Comparison of ENCODE assay signal across 16 mouse cellular contexts in genomic region chr2:5295098-5295497, GRCm38 (mm10).
DNase-seq lines count a peak whose midpoint lies in the region; ATAC-seq and TF ChIP-seq lines count a peak whose summit lies in the region.
"Had no signal": no experiment of that assay in that cellular context is flagged by ENCODE, and none has a peak within 500 bp of the region (broad histone marks: within the 10 kb centered on the region; RNA-seq: fewer than 3 reads in every experiment).

No protein-coding gene starts in this region.

- no peak for TF ChIP-seq EP300 in heart, adult 2 months (IDR thresholded peaks at IDR 0.05; ENCODE audit: insufficient read depth, low read depth, low read length)
- TF ChIP-seq EP300 in CH12.LX (IDR thresholded peaks at IDR 0.05; ENCODE audit: low read length), result no peak; the same call in 1 of the 2 replicates

- H3K79me2 ChIP-seq in heart, adult 2 months (replicated peaks; ENCODE audit: control insufficient read depth, insufficient read depth, low read length), result no peaks in the 10 kb centered on the region
- H3K79me2 ChIP-seq in CH12.LX (replicated peaks; ENCODE audit: control insufficient read depth, extremely low read depth, insufficient read depth, poor library complexity, severe bottlenecking), result no peaks in the 10 kb centered on the region

- H3K27me3 ChIP-seq in heart, adult 2 months (ENCODE audit: control insufficient read depth, insufficient read depth, low read length), result no peaks in the 10 kb centered on the region
- H3K27me3 ChIP-seq in CH12.LX (replicated peaks), result no peaks in the 10 kb centered on the region
- H3K27me3 ChIP-seq: forebrain, embryonic 15.5 days had no signal

- dilution Hi-C loops in CH12.LX (cut with MboI; ENCODE audit: extremely low pct_ligation_motif_present, extremely low pct_unique_long_range_greater_than_20kb, low sequenced_read_pairs), result no loop called here

- no peak for TF ChIP-seq POLR2A in heart, adult 2 months (IDR thresholded peaks at IDR 0.05; ENCODE audit: insufficient read depth, low read depth, low read length)
- no peak for TF ChIP-seq POLR2A in CH12.LX (IDR thresholded peaks at IDR 0.05; ENCODE audit: low read depth, low read length)
- no peak for TF ChIP-seq POLR2A in bone marrow macrophage, adult 2 months (IDR thresholded peaks at IDR 0.05; ENCODE audit: borderline replicate concordance, low read depth, low read length)

- ATAC-seq in megakaryocyte progenitor cell, adult 5-6 weeks (replicated peaks; ENCODE audit: poor library complexity), result peak; percentile 72
- ATAC-seq: forebrain, embryonic 15.5 days had no signal

- no peak overlapping the region for H3K4me3 ChIP-seq in heart, adult 2 months
- H3K4me3 ChIP-seq in CH12.LX (replicated peaks in 1 of 3; ENCODE audit: low read depth in 2 of 3, low read length in 2 of 3, poor library complexity in 1 of 3), result no peak overlapping the region
- no peak overlapping the region for H3K4me3 ChIP-seq in bone marrow macrophage, adult 2 months (ENCODE audit: insufficient read depth, low read length)
- H3K4me3 ChIP-seq: forebrain, embryonic 15.5 days; hindbrain, embryonic 10.5 days had no signal

- no peaks in the 10 kb centered on the region for H3K36me3 ChIP-seq in heart, adult 2 months (ENCODE audit: control insufficient read depth, insufficient read depth, low read length)
- H3K36me3 ChIP-seq in CH12.LX (replicated peaks in 1 of 2; ENCODE audit: control insufficient read depth in 1 of 2, insufficient read depth in 1 of 2, low read length in 1 of 2), result peaks cover 0 to 40% of the 10 kb centered on the region in 2 experiments
- H3K36me3 ChIP-seq: forebrain, embryonic 15.5 days; G1E; hindbrain, embryonic 10.5 days had no signal

- no peak for TF ChIP-seq CTCF in heart, adult 2 months (IDR thresholded peaks at IDR 0.05)
- no peak for TF ChIP-seq CTCF in CH12.LX (conservative IDR thresholded peaks at IDR 0.05 in 1 of 2, IDR thresholded peaks at IDR 0.05 in 1 of 2; ENCODE audit: low read depth in 2 of 2, low read length in 2 of 2)
- TF ChIP-seq CTCF in bone marrow macrophage, adult 2 months (IDR thresholded peaks at IDR 0.05; ENCODE audit: low read depth, low read length), result no peak

- in situ Hi-C loops in CH12.LX (cut with MboI; ENCODE audit: low pct_ligation_motif_present, low pct_unique_long_range_greater_than_20kb, low sequenced_read_pairs), result no loop called here

- H3K4me2 ChIP-seq in CH12.LX (ENCODE audit: insufficient read depth, low read depth, poor library complexity, severe bottlenecking), result no peak overlapping the region
- H3K4me2 ChIP-seq: forebrain, embryonic 15.5 days; hindbrain, embryonic 14.5 days had no signal

- intact Hi-C loops in heart, adult 2 months (cut with DNase I), result no loop called here

- H3K4me1 ChIP-seq in heart, adult 2 months (ENCODE audit: control insufficient read depth, insufficient read depth, low read length), result no peaks in the 10 kb centered on the region
- H3K4me1 ChIP-seq in CH12.LX (ENCODE audit: control insufficient read depth in 1 of 2, insufficient read depth in 2 of 2), result peaks cover 19 to 48% of the 10 kb centered on the region in 2 experiments
- H3K4me1 ChIP-seq in bone marrow macrophage, adult 2 months (ENCODE audit: control insufficient read depth, insufficient read depth, low read length), result peaks cover 37% of the 10 kb centered on the region
- H3K4me1 ChIP-seq: forebrain, embryonic 15.5 days had no signal

- TF ChIP-seq RAD21 in CH12.LX (IDR thresholded peaks at IDR 0.05; ENCODE audit: low read depth, low read length), result no peak

- no peak overlapping the region for H3K27ac ChIP-seq in heart, adult 2 months
- no peak overlapping the region for H3K27ac ChIP-seq in CH12.LX (ENCODE audit: insufficient read depth, low read depth)
- H3K27ac ChIP-seq in bone marrow macrophage, adult 2 months (ENCODE audit: insufficient read depth, low read depth, low read length), result peak overlapping the region; percentile 70
- H3K27ac ChIP-seq: forebrain, embryonic 15.5 days; hindbrain, embryonic 14.5 days had no signal

- H3K9me3 ChIP-seq in CH12.LX (replicated peaks; ENCODE audit: low read length), result no peaks in the 10 kb centered on the region
- H3K9me3 ChIP-seq: forebrain, embryonic 15.5 days; G1E; hindbrain, embryonic 10.5 days had no signal

- no peak overlapping the region for H3K9ac ChIP-seq in heart, adult 2 months (ENCODE audit: low read depth, low read length)
- H3K9ac ChIP-seq in CH12.LX (ENCODE audit: insufficient read depth, low read depth), result no peak overlapping the region
- H3K9ac ChIP-seq: forebrain, embryonic 15.5 days; hindbrain, embryonic 14.5 days had no signal

- peak; percentile 1 for DNase-seq in heart, postnatal 4 days
- DNase-seq in heart, adult 2 months, result no peak
- no peak for DNase-seq in CH12.LX (ENCODE audit: extremely low read depth)
- no peak for DNase-seq in layer of hippocampus, adult 8-10 months (ENCODE audit: low spot score in 2 of 2)
- DNase-seq: cerebellum, adult 11-12 months; cerebellum, adult 9-11 months; cerebellum, postnatal 36 days; gastrocnemius, postnatal 36 days; heart, postnatal 14 days; kidney, adult 11 months had no signal

TF ChIP-seq in CH12.LX, 34 proteins besides CTCF, POLR2A, EP300 and RAD21:
- no peak for TF ChIP-seq MEF2A (IDR thresholded peaks at IDR 0.05; ENCODE audit: borderline replicate concordance, low read depth, low read length)
- 0 out of 2 replicates have a peak, but pooled peaks have one; percentile 20 for TF ChIP-seq MAFK (IDR thresholded peaks at IDR 0.05; ENCODE audit: insufficient replicate concordance, low read length)
- TF ChIP-seq BHLHE40 (IDR thresholded peaks at IDR 0.05; ENCODE audit: low read depth, low read length), result peak; percentile 23; the same call in 1 of the 2 replicates
TF ChIP-seq in CH12.LX: peak in this region for 2.
